Mouse (Mus musculus): ENCODE data around the gene Fhdc1.

The Fhdc1 gene

DNA sequence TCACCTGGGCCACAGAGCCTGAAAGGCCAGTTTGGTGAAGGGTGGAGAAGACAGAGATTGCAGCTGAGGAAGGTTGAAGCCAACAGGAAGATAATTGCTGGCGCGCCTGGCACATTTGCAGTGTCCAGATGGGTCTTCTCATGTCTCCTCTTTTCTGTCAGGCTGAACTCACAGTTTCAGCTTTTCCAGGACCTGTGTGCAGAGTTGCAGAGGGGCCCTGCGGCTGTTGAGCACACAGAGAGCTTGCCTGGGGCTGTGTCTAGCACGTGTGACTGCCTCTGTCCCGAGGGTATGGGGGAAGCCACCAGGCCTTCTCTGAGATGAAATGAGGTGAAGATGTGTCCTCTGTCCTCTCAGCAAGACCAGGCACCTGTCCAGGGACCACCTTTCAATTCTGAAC, 49.0 kb downstream of the Fhdc1 start:
- no peak for DNase-seq

DNA sequence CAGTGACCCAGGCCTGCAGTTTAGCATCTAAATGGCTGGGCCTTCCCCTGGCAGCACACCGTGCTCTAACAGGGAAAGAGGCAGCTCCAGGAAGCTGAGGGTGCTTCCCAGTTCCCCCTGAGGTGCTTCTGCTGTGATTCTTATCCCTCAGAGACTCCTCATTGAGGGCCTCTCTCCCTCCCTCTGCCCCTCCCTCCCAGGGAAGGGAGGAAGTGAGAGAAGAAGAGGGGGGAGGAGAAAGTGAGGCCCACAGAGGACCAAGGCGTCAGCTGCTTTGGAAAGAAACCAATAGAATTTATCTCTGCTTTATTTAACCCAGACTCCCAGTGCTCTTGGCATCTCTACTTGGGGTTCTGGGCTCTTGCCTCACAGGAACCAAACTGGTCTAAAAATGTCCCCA, 50.1 kb downstream of the Fhdc1 start:
- no peak for DNase-seq

DNA sequence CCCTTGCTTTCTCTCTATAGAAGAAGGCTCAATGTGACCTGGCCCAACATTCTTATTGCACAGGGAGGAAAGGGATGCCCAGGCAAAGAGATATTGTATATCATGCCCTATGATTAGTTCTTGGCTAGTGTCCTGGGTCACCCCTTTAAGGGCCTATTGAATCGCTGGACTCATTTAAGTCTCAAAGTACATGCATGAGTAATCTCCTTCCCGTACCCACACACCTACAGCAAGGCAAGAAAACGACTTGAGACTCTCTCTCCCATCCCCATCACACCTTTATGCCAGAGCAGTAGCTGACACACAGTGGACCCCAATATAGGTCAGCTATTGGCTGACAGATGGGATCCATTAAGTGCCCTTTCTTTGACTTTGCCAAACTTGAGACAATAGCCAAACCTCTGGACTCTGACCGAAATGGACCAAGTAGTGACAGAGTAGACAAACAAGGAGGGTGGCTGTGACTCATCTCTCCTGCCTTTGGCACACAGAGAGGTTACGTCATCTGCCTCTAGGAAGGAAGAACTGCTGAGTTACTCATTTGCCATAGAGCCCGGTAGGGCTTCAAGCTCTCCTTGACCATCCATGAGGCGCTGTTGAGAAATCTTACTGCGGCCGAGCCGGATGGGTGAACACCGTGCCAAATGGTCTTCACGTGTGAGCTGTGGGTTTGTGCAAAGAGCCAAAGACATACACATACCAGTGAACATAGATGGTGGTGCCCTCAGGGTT, 51.1 kb downstream of the Fhdc1 start:
- peak; percentile 47 for DNase-seq

DNA sequence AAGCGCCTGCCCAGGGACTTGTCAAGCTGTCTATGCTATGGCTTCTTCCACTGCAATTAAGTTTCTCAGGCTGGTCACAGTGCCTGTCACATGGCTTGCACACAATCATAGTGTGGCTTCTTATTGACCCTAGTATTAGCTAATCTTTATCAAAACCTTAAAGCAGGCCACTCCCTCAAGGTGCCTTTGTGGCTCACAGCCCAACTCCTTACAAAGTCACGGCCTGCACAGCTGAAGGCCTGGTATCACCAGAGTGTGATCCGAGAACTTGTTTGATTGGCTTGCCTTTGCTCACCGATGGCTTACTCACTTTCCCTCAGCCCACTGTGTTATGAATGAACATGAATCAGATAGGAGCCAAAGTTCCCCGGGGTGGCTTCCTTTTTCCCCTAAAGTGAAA, 52.5 kb downstream of the Fhdc1 start:
- no peak for DNase-seq

DNA sequence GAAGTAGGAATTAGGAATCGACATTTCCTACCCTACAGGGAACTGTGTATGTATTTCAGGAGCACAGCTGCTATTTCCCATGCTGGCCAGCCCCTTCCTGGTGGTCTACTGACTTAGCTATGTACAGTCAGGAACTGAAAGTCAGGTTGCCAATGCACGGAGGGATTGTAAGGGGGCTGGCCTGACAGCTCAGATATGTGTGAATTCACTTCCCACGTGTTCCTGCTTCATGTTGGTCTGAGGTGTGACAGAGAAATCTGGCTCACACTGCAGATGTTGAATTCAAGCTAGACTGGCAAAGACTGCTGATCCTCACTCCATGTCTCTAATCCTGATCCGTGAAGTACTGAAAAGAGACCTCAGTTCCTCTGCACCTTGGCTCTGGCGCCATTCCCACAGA, 57.9 kb downstream of the Fhdc1 start:
- DNase-seq = no peak

DNA sequence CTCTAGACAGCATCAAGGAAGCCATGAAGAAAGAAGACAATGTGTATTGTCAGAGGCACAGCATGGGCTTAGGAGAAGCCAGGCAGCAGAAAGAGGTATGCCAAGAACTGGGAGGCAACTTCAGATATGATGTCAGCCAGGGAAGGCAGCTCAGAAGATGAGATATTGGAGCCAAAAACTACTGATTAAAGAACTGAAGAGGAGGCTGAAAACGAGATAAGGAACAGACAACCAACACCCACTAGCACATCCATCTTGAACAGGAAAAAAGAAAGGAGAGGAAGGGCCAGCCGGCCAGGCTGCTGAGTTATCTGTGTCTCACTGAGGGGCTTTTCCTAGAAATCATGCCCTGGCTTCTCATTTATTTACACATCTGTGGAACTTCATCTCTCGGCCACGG, 66.4 kb downstream of the Fhdc1 start:
- no peak for DNase-seq

DNA sequence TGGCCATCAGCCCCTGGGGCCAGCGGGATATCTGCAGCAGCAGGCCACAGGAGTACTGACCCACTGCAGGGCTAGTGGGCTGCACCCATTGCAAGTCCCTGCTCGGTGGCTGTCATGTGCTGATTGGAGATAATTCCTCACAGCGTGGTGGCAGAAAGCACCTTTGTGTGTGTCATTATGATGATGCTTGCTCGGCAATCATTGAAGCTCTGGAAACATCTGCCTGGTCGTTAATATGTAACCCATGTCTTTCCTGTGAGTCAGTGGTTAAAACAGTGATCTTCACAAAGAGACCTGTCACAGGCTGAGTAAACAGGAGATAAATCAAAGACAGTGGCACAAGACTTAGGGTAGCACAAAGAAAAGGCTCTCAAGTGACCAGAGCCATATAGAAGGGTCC, 67.3 kb downstream of the Fhdc1 start:
- DNase-seq = no peak

DNA sequence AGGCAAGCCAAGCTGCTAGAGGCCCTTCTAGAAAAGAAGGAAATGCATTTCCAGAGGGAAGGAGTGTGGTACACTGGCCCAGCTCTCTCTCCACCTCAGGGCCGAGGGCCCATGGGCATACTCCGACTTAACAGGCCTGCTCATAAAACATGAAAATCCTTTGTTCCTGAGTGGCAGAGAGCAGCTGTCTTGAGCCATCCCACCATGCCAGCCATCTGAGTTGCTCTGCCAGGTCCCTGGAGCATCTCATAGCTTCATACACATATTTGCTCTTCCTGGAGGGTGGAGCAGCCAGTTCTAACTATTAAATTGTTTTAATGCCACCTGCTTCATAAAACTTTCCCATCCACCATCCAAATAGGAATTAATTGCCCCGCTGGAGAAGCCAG, 70.8 kb downstream of the Fhdc1 start:
- no peak for DNase-seq

DNA sequence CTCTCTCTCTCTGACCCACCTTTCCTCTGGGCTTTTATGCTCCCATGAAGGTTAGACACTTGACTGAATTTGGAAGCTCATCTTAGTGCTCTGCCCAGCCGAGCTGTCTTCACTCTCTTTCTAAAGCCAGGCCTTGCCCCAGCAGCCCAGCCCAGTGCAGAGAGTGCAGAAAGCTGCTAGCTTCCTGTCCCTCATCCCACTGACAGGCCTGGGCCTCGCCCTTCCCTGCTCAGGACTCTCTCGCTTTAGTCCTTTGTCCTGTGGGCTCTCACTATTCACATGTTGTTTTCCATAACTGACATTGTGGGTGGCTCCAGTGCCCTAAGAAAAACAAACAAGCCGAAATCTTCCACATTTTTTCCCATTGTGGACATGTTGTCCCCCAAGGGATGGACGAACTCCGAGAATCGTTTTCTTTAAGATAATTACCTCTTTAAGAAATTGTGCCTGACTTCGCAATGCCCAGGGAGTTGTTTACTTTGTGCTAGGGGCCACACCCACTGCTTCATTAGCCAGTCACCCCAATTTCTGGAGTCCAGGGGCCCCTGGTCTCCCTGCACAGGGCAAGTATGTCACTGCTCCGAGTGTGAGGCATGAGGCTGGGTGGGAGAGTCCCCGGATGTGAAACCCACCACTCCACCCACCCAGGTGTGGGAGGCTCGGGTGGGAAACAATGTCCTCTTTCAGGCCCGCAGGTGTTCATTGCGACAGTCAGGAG, 71.3 kb downstream of the Fhdc1 start:
- peak; percentile 58 for DNase-seq

DNA sequence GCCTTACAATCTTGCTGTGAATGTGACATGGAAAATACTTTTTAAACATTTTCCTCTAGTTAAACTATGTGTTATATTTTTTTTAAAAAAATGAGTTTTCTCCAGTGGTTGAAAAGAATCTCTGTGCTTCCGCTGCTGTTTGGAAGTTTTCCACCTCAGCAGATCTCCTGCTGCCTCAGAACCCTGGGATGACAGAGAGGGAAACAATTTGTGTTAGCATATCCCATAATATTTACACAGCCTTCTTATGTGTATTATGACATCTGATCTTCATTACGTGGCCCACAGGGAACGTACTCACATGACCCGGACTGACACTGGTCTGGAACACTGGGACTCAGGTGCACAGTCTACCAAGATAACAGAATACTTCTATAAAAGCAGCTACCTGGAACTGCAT, 74.7 kb downstream of the Fhdc1 start:
- DNase-seq = no peak

DNA sequence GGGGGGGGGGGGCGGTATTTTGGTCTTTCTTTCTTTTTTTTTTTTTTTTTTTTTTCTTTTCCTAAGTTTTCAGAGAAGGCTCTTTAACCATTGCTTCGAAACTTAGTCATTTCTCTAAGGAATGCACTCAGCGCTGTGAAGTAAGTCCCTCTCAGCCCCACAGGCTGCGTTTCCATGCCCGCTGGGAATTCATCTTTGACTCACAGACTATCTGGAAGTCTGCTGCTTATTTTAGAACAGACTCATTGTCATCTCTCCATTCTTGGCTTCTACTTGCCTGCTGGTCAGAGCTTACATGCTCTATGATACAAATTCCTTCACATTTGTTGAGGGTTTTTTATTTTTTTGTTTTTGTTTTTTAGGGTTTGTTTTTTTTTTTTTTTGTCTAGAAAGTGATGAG, 76.8 kb downstream of the Fhdc1 start:
- DNase-seq = peak; percentile 38

DNA sequence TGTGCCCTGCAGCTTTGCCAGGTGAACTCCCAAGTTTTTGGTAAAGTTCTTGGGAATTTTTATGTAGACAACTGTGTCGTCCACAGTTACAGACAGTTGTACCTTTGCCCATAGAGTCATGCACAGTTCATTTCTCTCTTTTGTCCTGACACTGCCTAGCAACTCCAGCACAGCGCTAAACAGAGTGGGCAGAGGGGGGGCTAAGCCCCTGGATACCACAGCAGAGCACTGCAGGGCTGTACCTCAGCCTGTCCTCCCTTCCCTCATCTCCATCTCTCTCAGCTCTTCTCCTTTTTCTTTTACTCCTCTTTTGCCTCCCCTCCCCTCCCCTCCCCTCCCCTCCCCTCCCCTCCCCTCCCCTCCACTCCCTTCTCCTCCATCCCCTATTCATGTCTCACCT, 77.5 kb downstream of the Fhdc1 start:
- DNase-seq = no peak

DNA sequence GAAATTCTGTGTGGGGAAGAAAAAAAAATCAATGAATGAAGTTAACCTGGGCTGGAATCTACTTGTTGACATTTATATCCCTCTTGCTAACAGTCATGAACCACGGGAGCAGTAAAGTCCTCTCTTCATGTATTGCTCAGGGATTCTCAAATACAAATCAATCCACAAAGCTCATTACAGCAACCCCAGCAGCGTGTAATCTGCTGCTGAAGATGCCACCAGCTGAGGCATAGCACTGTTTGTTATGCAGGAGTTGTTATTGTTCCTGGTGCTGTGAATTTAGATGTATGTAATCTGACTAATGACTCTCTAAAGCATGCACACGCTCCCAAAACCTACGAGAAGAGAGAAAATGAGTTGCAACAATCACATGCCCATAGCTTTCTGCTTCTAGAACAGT, 82.3 kb downstream of the Fhdc1 start:
- no peak for DNase-seq

DNA sequence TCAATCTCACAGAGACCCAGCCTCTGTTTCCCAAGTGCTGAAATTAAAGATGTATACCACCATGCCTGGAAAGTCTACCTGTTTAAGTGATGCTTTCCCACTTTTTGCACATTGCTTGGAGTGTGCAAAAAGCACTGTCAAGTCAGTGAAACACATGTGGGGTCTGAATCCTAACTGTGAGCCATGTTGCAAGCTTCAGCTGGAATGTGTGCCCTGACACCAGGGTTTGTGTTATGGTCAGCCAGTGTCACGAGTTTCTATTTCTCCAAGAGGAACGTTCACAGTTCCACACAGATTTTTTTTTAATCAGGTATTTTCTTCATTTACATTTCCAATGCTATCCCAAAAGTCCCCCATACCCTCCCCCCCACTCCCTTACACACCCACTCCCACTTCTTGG, 84.0 kb downstream of the Fhdc1 start:
- no peak for DNase-seq

DNA sequence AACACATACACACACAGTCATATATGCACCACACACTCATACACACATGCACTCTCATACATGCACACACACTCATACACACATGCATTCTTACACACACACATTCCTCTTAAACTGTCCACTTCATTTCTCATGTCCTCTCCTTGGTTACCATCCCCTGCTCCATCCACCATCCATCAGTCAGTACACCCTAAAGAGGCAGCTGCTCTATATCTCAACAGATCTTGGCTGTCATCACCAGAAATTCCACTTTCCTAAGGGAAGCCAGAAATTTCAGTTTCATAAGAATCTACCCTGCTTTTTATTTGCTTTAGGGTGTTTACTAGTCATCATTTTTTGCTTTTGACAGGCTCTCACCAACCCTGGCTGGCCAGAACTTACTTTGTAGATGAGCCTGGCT, 84.4 kb downstream of the Fhdc1 start:
- no peak for DNase-seq

DNA sequence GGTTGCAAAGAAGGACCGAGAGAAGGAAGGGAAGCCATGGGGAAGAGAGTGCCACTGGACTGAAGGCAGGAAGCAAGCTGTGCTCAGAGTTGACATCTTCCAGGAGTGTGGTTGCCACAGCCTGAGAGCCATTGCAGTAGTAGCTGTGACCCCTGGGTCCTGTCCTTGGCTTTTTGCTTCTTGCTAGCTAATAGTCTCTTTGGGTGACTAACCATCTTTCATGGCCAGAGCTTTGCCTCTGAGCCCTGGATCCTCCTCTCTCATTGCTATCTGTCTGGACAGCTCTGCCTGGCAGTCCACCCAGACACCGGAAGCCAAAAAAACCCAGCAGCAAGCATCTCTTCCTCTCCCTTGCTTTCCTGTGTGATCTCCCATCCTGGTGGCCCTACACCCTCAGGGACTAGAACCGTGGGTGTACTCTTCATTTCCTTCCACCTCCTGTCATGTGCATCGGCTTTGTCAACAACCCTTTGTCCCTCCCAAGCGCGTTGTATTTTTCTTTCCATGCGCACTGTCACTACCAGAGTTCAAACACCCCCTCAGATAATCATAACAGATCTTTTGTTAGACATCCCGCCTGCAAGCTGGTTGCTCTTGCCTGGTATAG, 85.3 kb downstream of the Fhdc1 start:
- no peak for DNase-seq

Data from kidney, postnatal 10 days (tissue).